Mouse (Mus musculus): Measurements from ENCODE around the gene Slc13a3. TPM values are rescaled to one million over a fixed set of nuclear protein-coding genes. Genes with fewer than 3 reads are reported as not detected.
"Not testable (repeated sequence)": the region's sequence is repeated elsewhere in the genome, so short reads cannot be mapped to it uniquely, and the experiment has no call there.

The Slc13a3 gene
- 19.7 and 24.6 TPM in 2 replicates for polyA plus RNA-seq (2015; fragmentation: Nextera tagmentation; extraction: Ambion mirVana)

- no peak within 1 kb of the TSS for H3K27ac ChIP-seq (ENCODE audit: low read length)
- H3K9me3 ChIP-seq (replicated peaks; ENCODE audit: control insufficient read depth, low read length) = no peaks in the 10 kb centered on the region
- H3K27me3 ChIP-seq (ENCODE audit: control insufficient read depth, insufficient read depth, low read depth, low read length) = no peaks in the 10 kb centered on the region
- peak within 1 kb of the TSS; percentile 40; the same call in 1 of the 2 replicates for H3K9ac ChIP-seq (ENCODE audit: low read depth, low read length)
- H3K4me2 ChIP-seq (ENCODE audit: low read depth, low read length) = peak within 1 kb of the TSS; percentile 31
- peak; percentile 35; the same call in 1 of the 2 replicates for ATAC-seq (ENCODE audit: low read depth)
- 3% methylated on average over 35 of the region's 35 CpGs for whole genome bisulfite sequencing (ENCODE audit: insufficient replicate concordance)
- no peaks in the 10 kb centered on the region; the same call in 1 of the 2 replicates for H3K4me1 ChIP-seq (ENCODE audit: control insufficient read depth, low read depth, low read length)
- H3K36me3 ChIP-seq (ENCODE audit: control insufficient read depth, insufficient read depth) = no peaks in the 10 kb centered on the region
- H3K4me3 ChIP-seq (ENCODE audit: low read depth, low read length) = peak within 1 kb of the TSS; percentile 38
Observed at GRCm38 (mm10) chr2:165473003-165473402, at the start of gene Slc13a3. TSS of gene Slc13a3 (minus strand) at chr2:165473230.

- Histone ChIP-seq H3K4me2 (ENCODE audit: low read depth, low read length) (no peak overlapping the region), H3K27me3 (ENCODE audit: control insufficient read depth, insufficient read depth, low read depth, low read length) (no peaks in the 10 kb centered on the region), H3K9ac (ENCODE audit: low read depth, low read length) (no peak overlapping the region), H3K4me1 (ENCODE audit: control insufficient read depth, low read depth, low read length) (no peaks in the 10 kb centered on the region), H3K27ac (ENCODE audit: low read length) (no peak overlapping the region), H3K36me3 (ENCODE audit: control insufficient read depth, insufficient read depth) (no peaks in the 10 kb centered on the region), H3K4me3 (ENCODE audit: low read depth, low read length) (no peak overlapping the region), H3K9me3 (replicated peaks; ENCODE audit: control insufficient read depth, low read length) (no peaks in the 10 kb centered on the region)
- 76% methylated on average over 20 of the region's 20 CpGs for WGBS (ENCODE audit: insufficient replicate concordance)
- ATAC-seq (ENCODE audit: low read depth) = no peak
Observed at GRCm38 (mm10) chr2:165515178-165515728, 42.2 kb upstream of the Slc13a3 start.

GRCm38 (mm10) chr2:165512870-165513600, 40.0 kb upstream of the Slc13a3 start:
- Histone ChIP-seq H3K27me3 (ENCODE audit: control insufficient read depth, insufficient read depth, low read depth, low read length) (no peaks in the 10 kb centered on the region), H3K27ac (ENCODE audit: low read length) (no peak overlapping the region), H3K9me3 (replicated peaks; ENCODE audit: control insufficient read depth, low read length) (no peaks in the 10 kb centered on the region), H3K4me3 (ENCODE audit: low read depth, low read length) (no peak overlapping the region), H3K9ac (ENCODE audit: low read depth, low read length) (no peak overlapping the region), H3K36me3 (ENCODE audit: control insufficient read depth, insufficient read depth) (no peaks in the 10 kb centered on the region), H3K4me1 (ENCODE audit: control insufficient read depth, low read depth, low read length) (no peaks in the 10 kb centered on the region), H3K4me2 (ENCODE audit: low read depth, low read length) (no peak overlapping the region)
- no peak for ATAC-seq (ENCODE audit: low read depth)
- WGBS (ENCODE audit: insufficient replicate concordance) = 36% methylated on average over 11 of the region's 11 CpGs

GRCm38 (mm10) chr2:165512426-165512825, 39.4 kb upstream of the Slc13a3 start:
- Histone ChIP-seq H3K27ac (ENCODE audit: low read length) (no peak overlapping the region), H3K4me1 (ENCODE audit: control insufficient read depth, low read depth, low read length) (no peaks in the 10 kb centered on the region), H3K36me3 (ENCODE audit: control insufficient read depth, insufficient read depth) (no peaks in the 10 kb centered on the region), H3K9ac (ENCODE audit: low read depth, low read length) (no peak overlapping the region), H3K27me3 (ENCODE audit: control insufficient read depth, insufficient read depth, low read depth, low read length) (no peaks in the 10 kb centered on the region), H3K4me3 (ENCODE audit: low read depth, low read length) (no peak overlapping the region), H3K4me2 (ENCODE audit: low read depth, low read length) (no peak overlapping the region), H3K9me3 (replicated peaks; ENCODE audit: control insufficient read depth, low read length) (no peaks in the 10 kb centered on the region)
- no peak for ATAC-seq (ENCODE audit: low read depth)
- WGBS (ENCODE audit: insufficient replicate concordance) = 35% methylated on average over 7 of the region's 7 CpGs

- 76% methylated on average over 4 of the region's 4 CpGs for WGBS (ENCODE audit: insufficient replicate concordance)
- not testable (repeated sequence) for ATAC-seq (ENCODE audit: low read depth); H3K27ac ChIP-seq (ENCODE audit: low read length)
Observed at GRCm38 (mm10) chr2:165511530-165511929, 38.5 kb upstream of the Slc13a3 start.

GRCm38 (mm10) chr2:165510914-165511458, 38.0 kb upstream of the Slc13a3 start:
- H3K4me1 ChIP-seq (ENCODE audit: control insufficient read depth, low read depth, low read length); H3K9ac ChIP-seq (ENCODE audit: low read depth, low read length); H3K9me3 ChIP-seq (replicated peaks; ENCODE audit: control insufficient read depth, low read length); H3K36me3 ChIP-seq (ENCODE audit: control insufficient read depth, insufficient read depth); ATAC-seq (ENCODE audit: low read depth); H3K27me3 ChIP-seq (ENCODE audit: control insufficient read depth, insufficient read depth, low read depth, low read length); H3K27ac ChIP-seq (ENCODE audit: low read length); H3K4me3 ChIP-seq (ENCODE audit: low read depth, low read length); H3K4me2 ChIP-seq (ENCODE audit: low read depth, low read length): not testable (repeated sequence)
- 54% methylated on average over 2 of the region's 2 CpGs for WGBS (ENCODE audit: insufficient replicate concordance)

More at GRCm38 (mm10) chr2:165511530-165511929, 38.5 kb upstream of the Slc13a3 start:
- not testable (repeated sequence) for H3K4me2 ChIP-seq (ENCODE audit: low read depth, low read length); H3K9me3 ChIP-seq (replicated peaks; ENCODE audit: control insufficient read depth, low read length); H3K9ac ChIP-seq (ENCODE audit: low read depth, low read length); H3K27me3 ChIP-seq (ENCODE audit: control insufficient read depth, insufficient read depth, low read depth, low read length); H3K4me3 ChIP-seq (ENCODE audit: low read depth, low read length); H3K4me1 ChIP-seq (ENCODE audit: control insufficient read depth, low read depth, low read length); H3K36me3 ChIP-seq (ENCODE audit: control insufficient read depth, insufficient read depth)

- Histone ChIP-seq H3K4me3 (ENCODE audit: low read depth, low read length) (no peak overlapping the region), H3K27me3 (ENCODE audit: control insufficient read depth, insufficient read depth, low read depth, low read length) (no peaks in the 10 kb centered on the region), H3K27ac (ENCODE audit: low read length) (no peak overlapping the region), H3K9me3 (replicated peaks; ENCODE audit: control insufficient read depth, low read length) (no peaks in the 10 kb centered on the region), H3K4me1 (ENCODE audit: control insufficient read depth, low read depth, low read length) (no peaks in the 10 kb centered on the region), H3K36me3 (ENCODE audit: control insufficient read depth, insufficient read depth) (no peaks in the 10 kb centered on the region), H3K9ac (ENCODE audit: low read depth, low read length) (no peak overlapping the region), H3K4me2 (ENCODE audit: low read depth, low read length) (no peak overlapping the region)
- WGBS (ENCODE audit: insufficient replicate concordance) = 58% methylated on average over 5 of the region's 5 CpGs
- ATAC-seq (ENCODE audit: low read depth) = no peak
Observed at GRCm38 (mm10) chr2:165510466-165510865, 37.4 kb upstream of the Slc13a3 start.

GRCm38 (mm10) chr2:165509686-165510085, 36.7 kb upstream of the Slc13a3 start:
- H3K27ac ChIP-seq (ENCODE audit: low read length) = no peak overlapping the region
- no peaks in the 10 kb centered on the region for H3K9me3 ChIP-seq (replicated peaks; ENCODE audit: control insufficient read depth, low read length)
- no peak overlapping the region for H3K9ac ChIP-seq (ENCODE audit: low read depth, low read length)
- ATAC-seq (ENCODE audit: low read depth) = no peak
- H3K27me3 ChIP-seq (ENCODE audit: control insufficient read depth, insufficient read depth, low read depth, low read length) = no peaks in the 10 kb centered on the region
- H3K4me1 ChIP-seq (ENCODE audit: control insufficient read depth, low read depth, low read length) = no peaks in the 10 kb centered on the region
- H3K36me3 ChIP-seq (ENCODE audit: control insufficient read depth, insufficient read depth) = no peaks in the 10 kb centered on the region
- no peak overlapping the region for H3K4me3 ChIP-seq (ENCODE audit: low read depth, low read length)
- 45% methylated on average over 9 of the region's 9 CpGs for WGBS (ENCODE audit: insufficient replicate concordance)
- no peak overlapping the region for H3K4me2 ChIP-seq (ENCODE audit: low read depth, low read length)

Data from liver, embryonic 16.5 days (tissue).